Mouse (Mus musculus) gastrocnemius, adult 18-20 months (tissue): ENCODE data around the gene Hoxc5. TPM values are rescaled to one million over a fixed set of nuclear protein-coding genes. Genes with fewer than 3 reads are reported as not detected.
A peak's percentile ranks its signal among the peaks of the same experiment; 100 is the strongest.

Experiments used
- DNase-seq: peaks from one replicate; pipeline ENCODE4 v3.0.0; 2021; ENCODE audit warnings: low spot score
- total RNA-seq, 2 experiments: library from RNA; stranded (reverse); gene quantifications; 2 replicates each; pipeline ENCODE4 v1.2.3; 2021

Gene Hoxc5
- total RNA-seq, 2 experiments from 2014 or later: 1.5 to 2.1 TPM

- DNase-seq: peak; percentile 97
These were observed 20.0 kb downstream of the Hoxc5 start for GRCm38 (mm10) chr15:102987124-102987833.

GRCm38 (mm10) chr15:102988078-102988477 is 20.8 kb downstream of the Hoxc5 start:
- no peak for DNase-seq

- DNase-seq: no peak
These were observed 23.5 kb downstream of the Hoxc5 start, which contains the start of gene Hoxc8 for GRCm38 (mm10) chr15:102990461-102991397. Hoxc8 (plus strand) TSS chr15:102990607.

- no peak for DNase-seq
These were observed 24.5 kb downstream of the Hoxc5 start for GRCm38 (mm10) chr15:102991782-102992181.

- no peak for DNase-seq
These were observed 25.0 kb downstream of the Hoxc5 start for GRCm38 (mm10) chr15:102992206-102992605.

- DNase-seq: no peak
These were observed 25.6 kb downstream of the Hoxc5 start for GRCm38 (mm10) chr15:102992863-102993262.

GRCm38 (mm10) chr15:102996548-102996947 is 29.3 kb downstream of the Hoxc5 start:
- no peak for DNase-seq

- no peak for DNase-seq
These were observed 30.2 kb downstream of the Hoxc5 start for GRCm38 (mm10) chr15:102997431-102997830.

- no peak for DNase-seq
These were observed 30.7 kb downstream of the Hoxc5 start, which contains the start of gene Hoxc6 for GRCm38 (mm10) chr15:102997939-102998355. Hoxc6 (plus strand) TSS chr15:102998257.

GRCm38 (mm10) chr15:102998608-102999182 is 31.5 kb downstream of the Hoxc5 start:
- no peak for DNase-seq

- peak; percentile 89 for DNase-seq
These were observed 32.1 kb downstream of the Hoxc5 start for GRCm38 (mm10) chr15:102999183-102999831.

- DNase-seq: no peak
These were observed 32.7 kb downstream of the Hoxc5 start for GRCm38 (mm10) chr15:102999955-103000354.

GRCm38 (mm10) chr15:103000501-103000901 is 33.3 kb downstream of the Hoxc5 start:
- DNase-seq: no peak

GRCm38 (mm10) chr15:103001370-103001769 is 34.1 kb downstream of the Hoxc5 start:
- no peak for DNase-seq

GRCm38 (mm10) chr15:103002156-103002555 is 34.9 kb downstream of the Hoxc5 start:
- no peak for DNase-seq

GRCm38 (mm10) chr15:103002821-103003448 is 35.7 kb downstream of the Hoxc5 start:
- no peak for DNase-seq

- DNase-seq: peak; percentile 64
These were observed 38.1 kb downstream of the Hoxc5 start for GRCm38 (mm10) chr15:103005308-103005707.

- DNase-seq: no peak
These were observed 38.6 kb downstream of the Hoxc5 start for GRCm38 (mm10) chr15:103005797-103006196.

- DNase-seq: no peak
These were observed 39.1 kb downstream of the Hoxc5 start for GRCm38 (mm10) chr15:103006326-103006725.

- no peak for DNase-seq
These were observed 42.2 kb downstream of the Hoxc5 start for GRCm38 (mm10) chr15:103009265-103010111.
